Mouse (Mus musculus): ENCODE results near the gene Tas2r121. TPM values are rescaled to one million over a fixed set of nuclear protein-coding genes. Genes with fewer than 3 reads are reported as not detected.

The Tas2r121 gene
- not detected in 2 replicates for polyA plus RNA-seq (2015; fragmentation: Nextera tagmentation; extraction: Ambion mirVana)

GRCm38 (mm10) chr6:132700907-132701306 is at the start of gene Tas2r121:
TSS of gene Tas2r121 (minus strand) at chr6:132701007.

GRCm38 (mm10) chr6:132737935-132738334 is 37.1 kb upstream of the Tas2r121 start, which contains the start of gene Tas2r115:
TSS of gene Tas2r115 (minus strand) at chr6:132738035.

DNA sequence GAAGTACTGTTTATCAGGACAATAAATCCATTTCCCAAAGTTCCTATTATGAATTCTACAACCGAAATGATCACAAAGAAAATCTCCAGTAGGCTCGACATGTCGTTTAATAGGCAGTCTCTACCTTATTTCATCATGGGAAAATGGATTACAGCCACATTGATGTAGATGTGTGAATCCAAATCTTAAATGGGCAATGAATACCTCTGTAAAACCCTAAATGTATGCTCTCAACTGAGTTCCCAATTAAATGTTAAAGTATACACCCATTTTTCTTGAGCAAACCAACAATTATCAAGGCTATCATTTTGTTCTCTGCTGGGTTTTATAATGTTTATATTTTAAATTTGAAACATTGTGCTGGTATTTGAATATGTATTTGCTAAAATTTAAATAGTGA is 11.0 kb upstream of the Tas2r121 start, which contains the start of gene Tas2r122:
Gene Tas2r122, minus strand, starts transcription at position 101 of the 400 bp plus-strand sequence.

GRCm38 (mm10) chr6:132656653-132657052 is 44.2 kb downstream of the Tas2r121 start, which contains the start of gene Tas2r120:
TSS of gene Tas2r120 (plus strand) at chr6:132656953.

GRCm38 (mm10) chr6:132651426-132651825 is 49.4 kb downstream of the Tas2r121 start, which contains the start of gene A630073D07Rik:
TSS of gene A630073D07Rik (minus strand) at chr6:132651526.

Other genes with a start within 250 kb of the Tas2r121 start
- not detected in 2 replicates for gene Prh1, start 131.2 kb downstream of the Tas2r121 start, polyA plus RNA-seq (2015; fragmentation: Nextera tagmentation; extraction: Ambion mirVana)
- gene Prp2, start 105.1 kb downstream of the Tas2r121 start, polyA plus RNA-seq (2015; fragmentation: Nextera tagmentation; extraction: Ambion mirVana): not detected in 2 replicates
- gene A630073D07Rik, start 49.5 kb downstream of the Tas2r121 start, polyA plus RNA-seq (2015; fragmentation: Nextera tagmentation; extraction: Ambion mirVana): not detected in 2 replicates
- gene Tas2r120, start 44.1 kb downstream of the Tas2r121 start, polyA plus RNA-seq (2015; fragmentation: Nextera tagmentation; extraction: Ambion mirVana): not detected in 2 replicates
- gene Tas2r122, start 10.9 kb upstream of the Tas2r121 start, polyA plus RNA-seq (2015; fragmentation: Nextera tagmentation; extraction: Ambion mirVana): not detected in 2 replicates
- gene Tas2r115, start 37.0 kb upstream of the Tas2r121 start, polyA plus RNA-seq (2015; fragmentation: Nextera tagmentation; extraction: Ambion mirVana): not detected in 2 replicates
- gene Tas2r124, start 53.7 kb upstream of the Tas2r121 start, polyA plus RNA-seq (2015; fragmentation: Nextera tagmentation; extraction: Ambion mirVana): not detected in 2 replicates
- not detected in 2 replicates for gene Tas2r102, start 61.1 kb upstream of the Tas2r121 start, polyA plus RNA-seq (2015; fragmentation: Nextera tagmentation; extraction: Ambion mirVana)
- gene Tas2r136, start 77.2 kb upstream of the Tas2r121 start, polyA plus RNA-seq (2015; fragmentation: Nextera tagmentation; extraction: Ambion mirVana): not detected in 2 replicates
- gene Tas2r117, start 101.8 kb upstream of the Tas2r121 start, polyA plus RNA-seq (2015; fragmentation: Nextera tagmentation; extraction: Ambion mirVana): not detected in 2 replicates
- not detected in 2 replicates for gene Tas2r123, start 146.1 kb upstream of the Tas2r121 start, polyA plus RNA-seq (2015; fragmentation: Nextera tagmentation; extraction: Ambion mirVana)
- gene Tas2r116, start 154.4 kb upstream of the Tas2r121 start, polyA plus RNA-seq (2015; fragmentation: Nextera tagmentation; extraction: Ambion mirVana): not detected in 2 replicates
- gene Tas2r110, start 167.0 kb upstream of the Tas2r121 start, polyA plus RNA-seq (2015; fragmentation: Nextera tagmentation; extraction: Ambion mirVana): not detected in 2 replicates
- gene Tas2r113, start 192.0 kb upstream of the Tas2r121 start, polyA plus RNA-seq (2015; fragmentation: Nextera tagmentation; extraction: Ambion mirVana): not detected in 2 replicates
- gene Tas2r125, start 208.6 kb upstream of the Tas2r121 start, polyA plus RNA-seq (2015; fragmentation: Nextera tagmentation; extraction: Ambion mirVana): not detected in 2 replicates

Measured in skeletal muscle tissue, postnatal 0 days (tissue).